Mouse (Mus musculus): ENCODE results near the gene Sdhaf3.
A peak's percentile ranks its signal among the peaks of the same experiment; 100 is the strongest.
"Not testable (repeated sequence)": the region's sequence is repeated elsewhere in the genome, so short reads cannot be mapped to it uniquely, and the experiment has no call there.

Gene Sdhaf3

GRCm38 (mm10) chr6:6955764-6956561, at the start of gene Sdhaf3:
Sdhaf3 (plus strand) TSS chr6:6956004.
- DNase-seq, result peak; percentile 96

- DNase-seq, result peak; percentile 47 to 74
These were observed 46.2 kb upstream of the Sdhaf3 start for GRCm38 (mm10) chr6:6909586-6909985.

GRCm38 (mm10) chr6:6914304-6914703, 41.5 kb upstream of the Sdhaf3 start:
- no peak for DNase-seq

- peak; percentile 27 to 56 for DNase-seq
These were observed 40.8 kb upstream of the Sdhaf3 start for GRCm38 (mm10) chr6:6914849-6915525.

GRCm38 (mm10) chr6:6915526-6915915, 40.3 kb upstream of the Sdhaf3 start:
- DNase-seq, result peak in 1 of 2 experiments; percentile 1

GRCm38 (mm10) chr6:6917334-6917733, 38.5 kb upstream of the Sdhaf3 start:
- DNase-seq, result no peak

- no peak for DNase-seq
These were observed 30.5 kb upstream of the Sdhaf3 start for GRCm38 (mm10) chr6:6925264-6925663.

GRCm38 (mm10) chr6:6930831-6931230, 25.0 kb upstream of the Sdhaf3 start:
- DNase-seq, result no peak

GRCm38 (mm10) chr6:6931507-6931906, 24.3 kb upstream of the Sdhaf3 start:
- DNase-seq, result no peak

GRCm38 (mm10) chr6:6940845-6941244, 15.0 kb upstream of the Sdhaf3 start:
- DNase-seq, result no peak

GRCm38 (mm10) chr6:6942813-6943212, 13.0 kb upstream of the Sdhaf3 start:
- DNase-seq, result peak; percentile 25 to 74

- no peak for DNase-seq
These were observed 8.2 kb upstream of the Sdhaf3 start for GRCm38 (mm10) chr6:6947650-6948049.

GRCm38 (mm10) chr6:6955395-6955763, 425 bp upstream of the Sdhaf3 start:
- DNase-seq, result no peak

- not testable (repeated sequence) for DNase-seq
These were observed 3.4 kb downstream of the Sdhaf3 start for GRCm38 (mm10) chr6:6959234-6959633.

- DNase-seq, result no peak
These were observed 41.6 kb downstream of the Sdhaf3 start for GRCm38 (mm10) chr6:6997226-6997946.

- DNase-seq, result no peak
These were observed 42.2 kb downstream of the Sdhaf3 start for GRCm38 (mm10) chr6:6997956-6998355.

- peak in 1 of 2 experiments; percentile 2 for DNase-seq
These were observed 43.2 kb downstream of the Sdhaf3 start for GRCm38 (mm10) chr6:6999015-6999414.

GRCm38 (mm10) chr6:7003085-7003484, 47.3 kb downstream of the Sdhaf3 start:
- no peak for DNase-seq

GRCm38 (mm10) chr6:7004005-7004404, 48.2 kb downstream of the Sdhaf3 start:
- peak; percentile 6 to 9 for DNase-seq

GRCm38 (mm10) chr6:7038087-7038486, 82.3 kb downstream of the Sdhaf3 start:
- DNase-seq, result no peak

GRCm38 (mm10) chr6:7038835-7039234, 83.0 kb downstream of the Sdhaf3 start:
- DNase-seq, result no peak

- DNase-seq, result no peak
These were observed 86.1 kb downstream of the Sdhaf3 start for GRCm38 (mm10) chr6:7041912-7042311.

- no peak for DNase-seq
These were observed 107.0 kb downstream of the Sdhaf3 start for GRCm38 (mm10) chr6:7062819-7063218.

- DNase-seq, result no peak
These were observed 113.0 kb downstream of the Sdhaf3 start for GRCm38 (mm10) chr6:7068782-7069181.

Data from kidney, postnatal 36 days (tissue).